Mouse (Mus musculus) forebrain, embryonic 12.5 days (tissue): ENCODE results near the gene Larp4b. TPM values are rescaled to one million over a fixed set of nuclear protein-coding genes. Genes with fewer than 3 reads are reported as not detected.
"Not testable (repeated sequence)": the region's sequence is repeated elsewhere in the genome, so short reads cannot be mapped to it uniquely, and the experiment has no call there.

ENCODE experiments used
- ATAC-seq: fragments of 200-750 bp; cut with Nextera tagmentation; 2 replicates; pipeline ENCODE4 v1.8.0; 2017; ENCODE audit warnings: moderate TSS enrichment; ENCODE audit not compliant: low FRiP score
- H3K27ac ChIP-seq: fragments of 300-500 bp; sonication (generic); 2 replicates; pipeline ENCODE4 v1.5.1; 2016; ENCODE audit warnings: mild to moderate bottlenecking
- H3K27me3 ChIP-seq: fragments of 300-500 bp; sonication (generic); 2 replicates; pipeline ENCODE4 v1.6.1; 2016; ENCODE audit warnings: mild to moderate bottlenecking
- H3K36me3 ChIP-seq: fragments of 300-500 bp; sonication (generic); replicated peaks from 2 replicates; pipeline ENCODE4 v1.6.1; 2016; ENCODE audit warnings: mild to moderate bottlenecking
- H3K4me1 ChIP-seq: fragments of 300-500 bp; sonication (generic); 2 replicates; pipeline ENCODE4 v1.6.1; 2016
- H3K4me2 ChIP-seq: fragments of 300-500 bp; sonication (generic); 2 replicates; pipeline ENCODE4 v1.6.1; 2016; ENCODE audit warnings: mild to moderate bottlenecking, moderate library complexity
- H3K4me3 ChIP-seq: fragments of 300-500 bp; sonication (generic); replicated peaks from 2 replicates; pipeline ENCODE4 v1.5.1; 2016; ENCODE audit warnings: mild to moderate bottlenecking
- H3K9ac ChIP-seq: fragments of 300-500 bp; sonication (generic); 2 replicates; pipeline ENCODE4 v1.6.1; 2016; ENCODE audit warnings: mild to moderate bottlenecking
- H3K9me3 ChIP-seq: fragments of 300-500 bp; sonication (generic); 2 replicates; pipeline ENCODE4 v1.6.1; 2016
- WGBS: fragments of 180-500 bp; shearing (Covaris S2); methylation state at CpG from one replicate; pipeline ENCODE4 v1.1.7; 2016; 5-methylcytosine and 5-hydroxymethylcytosine counted together
- polyA plus RNA-seq: library from polyadenylated mRNA; unstranded; fragments of >200 nt; fragmentation: Nextera tagmentation; extraction: Ambion mirVana; gene quantifications from 2 replicates; pipeline ENCODE4 v1.2.1, GENCODE M21; 2016

The Larp4b gene
- polyA plus RNA-seq, result 45.2 and 48.0 TPM in 2 replicates

GRCm38 (mm10) chr13:9093316-9094155, at the start of gene Larp4b:
Larp4b (plus strand) TSS chr13:9093881.
- Histone ChIP-seq H3K27me3 (no peaks in the 10 kb centered on the region), H3K9ac (peak within 1 kb of the TSS; percentile 97), H3K4me1 (peaks cover 11% of the 10 kb centered on the region), H3K4me3 (peak within 1 kb of the TSS; percentile 100), H3K27ac (peak within 1 kb of the TSS; percentile 91), H3K4me2 (peak within 1 kb of the TSS; percentile 95), H3K9me3 (no peaks in the 10 kb centered on the region), H3K36me3 (no peaks in the 10 kb centered on the region)
- ATAC-seq, result peak; percentile 100
- WGBS, result under 1% methylated on average over 70 of the region's 92 CpGs

GRCm38 (mm10) chr13:9044731-9045130, 49.0 kb upstream of the Larp4b start:
- H3K27me3 ChIP-seq, result no peaks in the 10 kb centered on the region
- no peak overlapping the region for H3K9ac ChIP-seq
- ATAC-seq, result no peak
- 97% methylated on average over 1 of the region's 1 CpGs for WGBS
- H3K9me3 ChIP-seq, result no peaks in the 10 kb centered on the region
- no peak overlapping the region for H3K4me2 ChIP-seq
- no peak overlapping the region for H3K4me3 ChIP-seq
- no peaks in the 10 kb centered on the region for H3K4me1 ChIP-seq
- H3K36me3 ChIP-seq, result no peaks in the 10 kb centered on the region
- H3K27ac ChIP-seq, result no peak overlapping the region

GRCm38 (mm10) chr13:9052049-9052691, 41.5 kb upstream of the Larp4b start:
- H3K4me2 ChIP-seq, ATAC-seq, H3K9ac ChIP-seq, H3K4me3 ChIP-seq, H3K27me3 ChIP-seq, H3K36me3 ChIP-seq, H3K9me3 ChIP-seq, H3K27ac ChIP-seq, H3K4me1 ChIP-seq: not testable (repeated sequence)
- WGBS, result 71% methylated on average over 10 of the region's 10 CpGs

- Histone ChIP-seq H3K27me3 (no peaks in the 10 kb centered on the region), H3K36me3 (no peaks in the 10 kb centered on the region), H3K27ac (no peak overlapping the region), H3K4me2 (no peak overlapping the region), H3K4me1 (no peaks in the 10 kb centered on the region), H3K4me3 (no peak overlapping the region), H3K9ac (no peak overlapping the region), H3K9me3 (no peaks in the 10 kb centered on the region)
- 77% methylated on average over 1 of the region's 1 CpGs for WGBS
- ATAC-seq, result no peak
These were observed 36.4 kb upstream of the Larp4b start for GRCm38 (mm10) chr13:9057277-9057676.

- no peaks in the 10 kb centered on the region for H3K4me1 ChIP-seq
- no peak overlapping the region for H3K27ac ChIP-seq
- 92% methylated on average over 4 of the region's 4 CpGs for WGBS
- no peak for ATAC-seq
- no peak overlapping the region for H3K4me2 ChIP-seq
- H3K9ac ChIP-seq, result no peak overlapping the region
- H3K36me3 ChIP-seq, result no peaks in the 10 kb centered on the region
- no peaks in the 10 kb centered on the region for H3K9me3 ChIP-seq
- no peak overlapping the region for H3K4me3 ChIP-seq
- H3K27me3 ChIP-seq, result no peaks in the 10 kb centered on the region
These were observed 35.0 kb upstream of the Larp4b start for GRCm38 (mm10) chr13:9058706-9059105.

GRCm38 (mm10) chr13:9061394-9061793, 32.3 kb upstream of the Larp4b start:
- Histone ChIP-seq H3K27me3 (no peaks in the 10 kb centered on the region), H3K9ac (no peak overlapping the region), H3K36me3 (no peaks in the 10 kb centered on the region), H3K9me3 (no peaks in the 10 kb centered on the region), H3K4me1 (no peaks in the 10 kb centered on the region), H3K4me2 (no peak overlapping the region), H3K27ac (no peak overlapping the region), H3K4me3 (no peak overlapping the region)
- ATAC-seq, result no peak
- 72% methylated on average over 4 of the region's 4 CpGs for WGBS

GRCm38 (mm10) chr13:9064196-9064595, 29.5 kb upstream of the Larp4b start:
- ATAC-seq, result no peak

GRCm38 (mm10) chr13:9066107-9066506, 27.6 kb upstream of the Larp4b start:
- Histone ChIP-seq H3K27me3 (no peaks in the 10 kb centered on the region), H3K4me1 (no peaks in the 10 kb centered on the region), H3K4me2 (no peak overlapping the region), H3K9ac (no peak overlapping the region), H3K36me3 (no peaks in the 10 kb centered on the region), H3K27ac (no peak overlapping the region), H3K4me3 (no peak overlapping the region), H3K9me3 (no peaks in the 10 kb centered on the region)
- WGBS, result 63% methylated on average over 5 of the region's 5 CpGs
- ATAC-seq, result no peak

More at GRCm38 (mm10) chr13:9064196-9064595, 29.5 kb upstream of the Larp4b start:
- H3K36me3 ChIP-seq, result no peaks in the 10 kb centered on the region
- H3K4me2 ChIP-seq, result no peak overlapping the region
- WGBS, result 96% methylated on average over 2 of the region's 2 CpGs
- H3K9me3 ChIP-seq, result no peaks in the 10 kb centered on the region
- H3K27ac ChIP-seq, result no peak overlapping the region
- H3K4me1 ChIP-seq, result no peaks in the 10 kb centered on the region
- H3K27me3 ChIP-seq, result no peaks in the 10 kb centered on the region
- no peak overlapping the region for H3K9ac ChIP-seq
- H3K4me3 ChIP-seq, result no peak overlapping the region

GRCm38 (mm10) chr13:9071008-9071407, 22.7 kb upstream of the Larp4b start:
- Histone ChIP-seq H3K4me1 (no peaks in the 10 kb centered on the region), H3K27ac (no peak overlapping the region), H3K9ac (no peak overlapping the region), H3K27me3 (no peaks in the 10 kb centered on the region), H3K4me2 (no peak overlapping the region), H3K9me3 (no peaks in the 10 kb centered on the region), H3K4me3 (no peak overlapping the region), H3K36me3 (no peaks in the 10 kb centered on the region)
- WGBS, result 86% methylated on average over 9 of the region's 9 CpGs
- ATAC-seq, result no peak

- H3K4me2 ChIP-seq, result no peak overlapping the region
- H3K27ac ChIP-seq, result no peak overlapping the region
- 76% methylated on average over 4 of the region's 4 CpGs for WGBS
- no peak overlapping the region for H3K9ac ChIP-seq
- no peaks in the 10 kb centered on the region for H3K36me3 ChIP-seq
- H3K4me3 ChIP-seq, result no peak overlapping the region
- no peaks in the 10 kb centered on the region for H3K9me3 ChIP-seq
- H3K4me1 ChIP-seq, result no peaks in the 10 kb centered on the region
- no peaks in the 10 kb centered on the region for H3K27me3 ChIP-seq
- no peak for ATAC-seq
These were observed 19.9 kb upstream of the Larp4b start for GRCm38 (mm10) chr13:9073818-9074217.

- Histone ChIP-seq H3K9me3 (no peaks in the 10 kb centered on the region), H3K4me3 (no peak overlapping the region), H3K27ac (no peak overlapping the region), H3K9ac (no peak overlapping the region), H3K4me2 (no peak overlapping the region), H3K4me1 (no peaks in the 10 kb centered on the region), H3K27me3 (no peaks in the 10 kb centered on the region), H3K36me3 (no peaks in the 10 kb centered on the region)
- ATAC-seq, result no peak
- WGBS, result 80% methylated on average over 7 of the region's 7 CpGs
These were observed 17.7 kb upstream of the Larp4b start for GRCm38 (mm10) chr13:9075825-9076592.

GRCm38 (mm10) chr13:9082128-9082883, 11.4 kb upstream of the Larp4b start:
- Histone ChIP-seq H3K4me2 (no peak overlapping the region), H3K9me3 (no peaks in the 10 kb centered on the region), H3K27me3 (no peaks in the 10 kb centered on the region), H3K4me1 (no peaks in the 10 kb centered on the region), H3K4me3 (no peak overlapping the region), H3K9ac (no peak overlapping the region), H3K36me3 (no peaks in the 10 kb centered on the region), H3K27ac (no peak overlapping the region)
- WGBS, result 74% methylated on average over 14 of the region's 14 CpGs
- no peak for ATAC-seq
